Mouse (Mus musculus): Measurements from ENCODE around the gene Zbtb43.

DNA sequence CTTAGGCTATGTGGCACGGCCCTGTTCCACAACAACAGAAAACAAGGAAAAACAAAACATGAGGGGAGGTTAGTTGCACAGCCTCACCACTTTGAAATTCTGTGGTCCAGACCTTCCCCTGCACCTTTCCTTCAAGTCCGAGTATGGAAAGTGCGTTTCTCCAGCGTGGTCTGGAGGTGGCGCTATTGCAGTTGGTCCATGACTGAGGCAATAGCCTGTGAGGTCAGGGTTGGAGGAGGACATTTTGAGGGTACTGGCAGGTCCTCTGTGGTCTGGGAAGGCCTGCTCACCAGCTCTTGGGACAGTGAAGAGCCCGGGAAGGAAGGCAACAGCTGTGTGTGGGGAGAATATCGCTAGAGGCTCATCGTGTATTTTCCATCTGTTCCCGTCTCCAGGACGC lies 21.2 kb upstream of the Zbtb43 start:
- TF ChIP-seq CTCF (IDR thresholded peaks at IDR 0.05; ENCODE audit: extremely low read depth, insufficient read depth, insufficient read length, insufficient replicate concordance) (no peak), POLR2A (IDR thresholded peaks at IDR 0.05; ENCODE audit: low read depth, low read length) (no peak)
